Mouse (Mus musculus) telencephalon, adult 2 months (tissue): ENCODE measurements around the gene Kcnn1.

Experiments used
- DNase-seq: peaks from one replicate; pipeline ENCODE4 v3.0.0-alpha.2; 2011; ENCODE audit warnings: low read depth, low spot score

Gene Kcnn1

DNA sequence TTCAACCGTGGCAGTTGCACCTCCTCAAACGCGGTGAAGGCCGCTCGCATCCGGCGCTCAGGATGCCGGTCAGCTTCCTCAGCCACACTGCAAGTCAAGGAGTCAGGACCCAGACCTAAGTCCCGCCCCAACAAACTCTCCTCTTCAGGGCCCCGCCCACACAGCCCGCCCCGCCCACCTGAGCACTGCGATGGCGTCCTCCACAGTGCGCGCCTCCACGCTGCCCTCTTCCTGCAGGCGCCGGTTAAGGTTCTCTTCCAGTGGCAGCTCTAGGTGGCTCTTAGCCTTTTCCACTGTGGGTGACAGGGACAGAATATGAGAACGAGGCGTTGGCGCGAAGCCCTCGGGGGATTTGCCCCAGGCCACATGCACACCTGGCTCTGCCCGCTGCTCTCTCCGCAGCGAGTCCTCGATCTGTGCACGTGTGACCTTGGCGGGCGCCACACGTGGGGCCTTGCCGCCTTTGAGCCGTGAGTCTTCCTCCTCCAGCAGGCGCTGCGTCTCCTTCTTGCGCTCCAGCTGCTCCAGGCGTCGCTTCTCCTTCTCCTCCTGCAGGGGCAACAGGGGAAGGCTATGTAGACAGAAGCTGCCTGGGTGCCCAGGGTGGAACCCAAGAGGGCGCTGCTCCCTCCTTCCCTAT, 5.6 kb upstream of the Kcnn1 start:
- DNase-seq = no peak

DNA sequence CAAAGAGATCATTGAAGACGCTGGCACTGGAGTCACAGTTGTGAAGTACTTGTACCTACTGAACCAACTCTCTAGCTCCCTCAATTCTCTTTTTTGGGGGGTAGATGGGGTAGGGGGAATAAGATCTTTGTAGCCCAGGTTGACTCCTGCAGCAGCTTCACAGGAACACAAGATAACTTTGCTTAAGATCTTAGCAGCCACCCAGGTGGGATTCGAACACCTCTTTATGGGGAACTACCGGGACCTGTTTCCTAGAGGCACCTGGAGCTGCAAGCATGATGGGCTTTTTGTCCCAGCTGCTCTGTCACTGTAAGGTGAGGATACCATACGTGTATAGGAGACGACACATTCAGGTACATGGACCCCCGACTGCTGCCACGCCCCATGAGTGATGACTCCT, 3.5 kb upstream of the Kcnn1 start:
- DNase-seq = no peak

DNA sequence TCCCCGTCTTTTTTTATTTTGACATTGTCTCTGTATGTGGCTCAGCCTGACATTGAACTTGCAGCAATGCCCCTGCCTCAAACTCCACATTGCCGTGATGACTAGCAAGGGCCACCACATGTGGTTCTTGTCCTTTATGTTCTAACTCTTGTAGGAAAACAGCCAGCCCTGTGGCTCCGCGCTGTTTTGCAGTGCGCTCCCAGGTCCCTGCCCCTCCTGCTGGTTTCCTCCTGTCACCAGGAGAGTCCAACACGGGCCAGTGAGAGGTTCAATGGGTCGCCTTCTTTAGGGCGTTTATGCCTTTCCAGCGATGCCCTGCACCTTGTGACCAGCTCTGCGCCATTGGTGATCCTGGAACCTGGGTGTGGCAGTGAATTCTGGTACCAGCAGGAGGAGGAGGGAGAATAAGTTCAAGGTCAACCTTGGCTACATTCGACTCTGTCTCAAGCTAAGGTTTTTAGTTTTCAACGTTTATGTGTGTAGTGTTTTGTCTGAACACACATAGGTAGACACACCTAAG, 3.0 kb upstream of the Kcnn1 start:
- no peak for DNase-seq

DNA sequence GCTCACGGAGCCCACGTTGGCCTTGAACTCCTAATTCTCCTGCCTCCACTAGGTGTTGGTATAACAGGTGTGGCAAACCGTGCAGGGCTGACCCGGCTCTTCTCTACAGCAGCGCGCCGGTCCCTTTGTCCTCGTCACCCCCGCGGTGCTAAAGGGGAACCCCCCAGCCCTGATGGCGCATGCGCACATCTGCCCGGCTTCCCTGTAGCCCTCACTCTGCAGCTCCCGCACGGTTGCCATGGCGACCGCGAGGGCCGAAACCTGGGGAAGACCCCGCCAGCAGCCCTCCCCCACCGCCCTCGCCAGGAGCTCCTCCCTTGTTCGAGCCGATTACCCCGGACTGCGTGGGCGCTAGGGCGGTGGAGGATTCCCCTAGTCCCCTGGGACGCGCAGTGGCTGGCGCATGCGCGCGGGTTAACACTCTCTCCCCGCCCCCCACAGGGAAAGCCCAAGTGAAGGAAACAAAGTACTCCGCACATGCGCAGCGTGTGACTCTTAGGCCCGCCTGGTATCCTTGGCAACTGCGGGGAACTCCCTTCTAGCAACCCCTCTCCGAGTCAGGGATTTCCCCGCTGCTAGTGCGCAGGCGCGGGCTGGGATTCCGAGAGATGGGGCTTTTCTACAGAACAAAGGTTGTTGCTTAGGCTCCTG, 2.4 kb upstream of the Kcnn1 start:
- peak; percentile 97 for DNase-seq

DNA sequence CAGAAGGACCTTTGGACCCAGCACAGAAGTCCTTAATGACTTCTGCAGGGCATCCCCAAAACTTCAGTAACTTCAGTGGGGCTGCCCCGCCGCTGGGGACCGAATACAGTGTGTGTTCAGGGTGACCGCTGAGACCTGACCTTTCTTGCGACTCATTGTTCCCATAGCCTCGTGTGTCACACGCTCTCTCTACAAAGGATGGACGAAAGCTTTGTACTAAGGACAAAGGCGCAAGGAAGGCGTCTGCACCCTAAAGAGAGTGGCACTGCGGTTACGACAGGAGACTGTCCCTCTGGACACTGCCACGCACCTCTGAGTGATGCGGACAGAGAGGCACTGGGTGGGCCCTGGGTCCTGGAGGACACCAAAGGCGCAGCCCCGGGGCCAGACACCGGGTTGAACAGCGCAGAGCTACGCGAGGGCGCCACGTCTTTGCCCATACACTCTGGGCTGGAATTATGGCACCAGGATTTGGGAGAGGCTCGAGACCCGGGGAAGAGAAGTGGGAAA, 1.7 kb upstream of the Kcnn1 start:
- no peak for DNase-seq

DNA sequence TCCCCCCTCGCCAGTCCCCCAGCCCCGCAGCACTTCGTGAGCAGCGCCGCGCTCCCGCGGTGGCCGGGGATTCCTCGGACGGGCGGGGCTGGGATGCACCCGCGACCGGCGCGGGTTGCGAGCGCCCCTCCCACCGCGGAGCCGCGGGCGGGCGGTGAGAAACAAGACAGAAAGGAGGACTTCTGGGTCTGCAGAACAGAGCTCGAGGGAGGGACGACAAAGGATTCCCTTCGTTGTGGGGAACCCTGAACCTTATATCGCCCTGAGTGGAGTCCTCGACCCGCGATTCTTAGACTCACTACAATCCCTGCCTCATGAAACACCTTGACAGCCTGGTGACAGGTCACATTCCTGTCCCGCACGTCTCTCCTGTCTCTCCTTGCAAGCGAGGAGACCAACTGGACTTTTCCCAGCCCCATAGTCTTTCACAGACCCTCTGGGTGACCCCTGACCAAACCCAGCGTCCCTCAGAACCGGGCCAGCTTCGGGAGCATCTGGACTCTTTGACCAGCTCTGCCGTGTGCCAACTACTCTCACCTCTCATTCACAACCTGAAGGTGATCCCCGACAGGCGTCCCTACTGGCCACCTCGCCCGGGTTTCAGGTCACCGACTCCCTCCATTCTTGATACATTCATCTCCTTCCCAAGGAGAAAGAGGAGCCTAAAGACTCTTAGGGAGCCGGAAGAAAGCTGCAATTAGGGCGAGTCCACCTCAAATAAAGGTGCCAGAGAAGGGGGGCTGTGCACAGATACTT, 1.1 kb upstream of the Kcnn1 start:
- DNase-seq = no peak

DNA sequence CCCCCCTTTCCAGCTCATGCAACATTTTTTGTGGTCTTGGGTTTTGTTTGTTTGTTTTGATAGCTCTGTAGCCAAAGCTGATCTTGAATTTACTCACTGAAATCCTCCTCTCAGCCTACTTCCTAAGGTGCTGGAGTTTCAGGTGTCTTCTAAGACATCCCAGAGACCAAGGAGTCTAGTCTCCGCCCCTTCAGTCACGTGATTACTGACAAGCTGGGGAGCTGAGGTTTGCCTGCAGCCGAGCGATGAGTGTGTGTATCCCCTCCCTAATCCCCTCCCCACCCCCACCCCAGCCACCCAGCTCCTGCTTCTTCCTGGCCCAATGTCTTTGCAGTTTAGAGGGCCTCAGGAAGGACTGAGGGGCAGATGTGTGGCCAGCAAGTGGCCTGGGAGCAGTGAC, 5.5 kb downstream of the Kcnn1 start:
- no peak for DNase-seq

DNA sequence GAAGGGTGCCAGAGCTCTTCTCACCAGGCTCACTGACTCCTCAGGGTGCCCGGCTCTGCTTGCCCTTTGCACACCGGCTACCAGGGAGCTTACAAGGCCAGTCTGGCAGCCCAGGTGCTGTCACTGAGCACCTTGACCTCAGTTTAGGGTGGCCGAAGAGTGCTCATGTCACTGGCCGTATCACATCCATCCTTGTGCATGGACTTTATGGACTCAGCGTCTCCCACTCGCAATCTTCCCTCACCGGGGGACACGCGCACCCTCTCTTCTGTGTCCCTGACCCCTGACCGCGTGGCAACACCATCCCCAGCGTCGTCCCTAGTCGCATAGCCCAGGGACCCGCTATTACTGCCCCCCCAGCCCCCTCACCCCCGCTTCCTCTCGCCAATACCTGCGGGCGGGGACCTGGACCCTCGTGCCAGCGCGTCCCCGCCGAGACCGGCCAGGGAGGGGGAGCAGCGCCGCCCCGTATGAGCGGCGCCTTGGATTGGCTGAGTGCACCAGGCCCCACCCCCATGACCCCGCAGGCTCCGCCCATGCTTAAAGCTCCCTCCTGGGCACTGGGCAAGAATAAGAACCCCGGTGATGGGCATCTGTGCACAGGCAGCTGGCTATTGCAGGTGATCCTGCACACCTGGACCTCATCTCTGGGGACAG, 6.4 kb downstream of the Kcnn1 start:
- DNase-seq = peak; percentile 46

DNA sequence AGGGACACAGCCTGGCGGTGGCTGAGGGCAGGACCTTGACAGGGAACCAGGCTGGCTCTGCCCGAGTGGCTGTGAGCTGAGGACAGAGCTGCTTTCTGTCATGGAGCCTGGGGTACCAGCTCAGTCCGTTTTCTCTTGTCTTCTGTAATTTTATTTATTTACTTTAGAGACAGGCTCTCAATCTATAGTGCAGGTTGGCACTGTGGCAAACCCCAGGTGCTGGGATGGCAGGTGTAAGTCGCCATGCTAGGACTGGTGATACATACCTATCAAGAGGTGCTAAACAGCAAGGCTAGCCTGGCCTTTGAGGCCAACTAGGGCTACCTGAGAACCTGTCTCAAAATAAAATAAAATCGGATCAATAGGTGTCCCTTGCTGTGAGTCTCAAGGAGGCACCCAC, 7.0 kb downstream of the Kcnn1 start:
- no peak for DNase-seq

DNA sequence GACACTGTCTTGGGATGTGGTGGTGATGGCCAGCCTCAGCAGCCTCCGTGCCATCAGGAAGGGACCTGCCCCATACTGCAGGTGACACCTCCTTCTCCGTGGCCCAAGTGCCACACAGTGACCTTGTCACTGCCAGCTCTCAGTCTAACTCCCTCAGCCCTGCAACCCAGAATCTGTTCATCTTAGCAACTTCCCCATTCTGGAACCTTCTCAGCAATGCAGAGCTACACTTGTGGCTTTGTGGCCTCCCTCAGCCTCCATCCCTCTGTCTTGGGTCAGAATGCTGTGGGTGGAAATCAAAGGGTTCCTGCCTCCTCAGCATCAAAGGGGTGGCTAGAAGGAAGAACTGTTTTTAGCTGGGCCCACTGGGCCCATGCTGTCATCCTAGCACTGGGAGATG, 9.2 kb downstream of the Kcnn1 start:
- no peak for DNase-seq

DNA sequence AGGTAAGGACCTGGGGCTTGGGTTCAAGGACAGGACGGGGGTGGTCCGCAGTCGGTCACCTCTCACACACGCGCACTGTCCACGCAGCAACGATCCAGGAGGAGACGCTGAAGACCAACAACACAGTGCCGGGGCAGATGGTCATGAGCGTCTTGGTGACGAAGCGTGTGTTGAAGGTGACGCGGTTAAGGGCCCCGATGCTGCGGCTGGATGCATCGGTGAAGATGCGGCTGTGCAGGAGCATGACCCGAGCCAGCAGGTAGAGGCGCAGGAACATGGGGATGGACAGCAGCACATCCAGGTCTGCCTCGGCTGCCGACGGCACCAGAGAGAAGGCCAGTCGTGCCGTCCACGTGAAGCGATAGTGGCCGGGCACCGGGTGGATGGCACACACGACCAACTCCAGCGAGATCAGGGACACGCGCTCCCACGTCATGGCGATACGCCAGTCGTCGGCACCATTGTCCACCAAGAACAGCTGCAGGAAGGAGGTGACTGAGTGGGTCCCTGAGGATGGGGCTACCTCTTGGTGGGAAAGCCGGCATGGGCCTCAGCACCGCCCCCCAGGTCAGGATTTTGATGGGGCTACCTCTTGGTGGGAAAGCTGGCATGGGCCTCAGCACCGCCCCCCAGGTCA, 10.3 kb downstream of the Kcnn1 start:
- DNase-seq = no peak

DNA sequence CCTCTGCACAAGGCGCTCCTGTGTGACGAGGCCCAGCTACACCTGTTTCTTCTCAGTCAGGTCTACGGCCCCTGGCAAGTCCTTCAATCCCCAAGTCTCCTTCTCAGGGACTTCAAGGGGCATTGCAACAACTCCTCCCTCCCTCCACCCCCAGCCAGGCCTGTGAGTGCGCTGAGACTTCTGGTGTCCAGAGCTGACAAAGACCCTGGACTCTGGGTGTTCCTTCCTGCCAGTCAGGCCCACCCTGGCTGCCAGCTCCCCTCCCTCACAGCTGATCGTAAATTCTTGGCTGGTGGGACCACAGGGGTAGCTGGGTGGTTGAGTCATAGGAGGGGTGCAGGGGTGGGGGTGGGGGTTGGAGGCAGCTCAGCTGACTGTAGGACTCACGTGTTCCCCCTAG, 11.2 kb downstream of the Kcnn1 start:
- DNase-seq = no peak

DNA sequence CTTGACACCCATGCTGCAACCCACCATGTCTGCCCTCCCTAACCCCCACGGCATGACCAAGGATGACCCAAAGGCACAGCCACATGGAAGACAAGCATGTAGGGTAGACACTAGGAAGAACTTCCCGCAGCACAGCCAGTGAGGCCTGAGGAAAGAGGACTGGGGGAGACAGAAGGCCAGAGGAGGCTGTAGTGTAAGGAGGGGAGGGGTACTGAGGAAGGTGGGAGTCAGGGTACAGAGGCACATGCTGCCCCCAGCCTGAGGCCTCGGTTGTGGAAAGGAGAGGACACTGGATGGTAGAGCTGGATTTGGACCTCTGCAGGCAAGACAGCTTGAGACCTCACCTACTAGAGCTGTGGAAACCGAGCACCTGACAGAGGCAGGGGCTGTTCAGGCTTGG, 12.1 kb downstream of the Kcnn1 start:
- DNase-seq = no peak

DNA sequence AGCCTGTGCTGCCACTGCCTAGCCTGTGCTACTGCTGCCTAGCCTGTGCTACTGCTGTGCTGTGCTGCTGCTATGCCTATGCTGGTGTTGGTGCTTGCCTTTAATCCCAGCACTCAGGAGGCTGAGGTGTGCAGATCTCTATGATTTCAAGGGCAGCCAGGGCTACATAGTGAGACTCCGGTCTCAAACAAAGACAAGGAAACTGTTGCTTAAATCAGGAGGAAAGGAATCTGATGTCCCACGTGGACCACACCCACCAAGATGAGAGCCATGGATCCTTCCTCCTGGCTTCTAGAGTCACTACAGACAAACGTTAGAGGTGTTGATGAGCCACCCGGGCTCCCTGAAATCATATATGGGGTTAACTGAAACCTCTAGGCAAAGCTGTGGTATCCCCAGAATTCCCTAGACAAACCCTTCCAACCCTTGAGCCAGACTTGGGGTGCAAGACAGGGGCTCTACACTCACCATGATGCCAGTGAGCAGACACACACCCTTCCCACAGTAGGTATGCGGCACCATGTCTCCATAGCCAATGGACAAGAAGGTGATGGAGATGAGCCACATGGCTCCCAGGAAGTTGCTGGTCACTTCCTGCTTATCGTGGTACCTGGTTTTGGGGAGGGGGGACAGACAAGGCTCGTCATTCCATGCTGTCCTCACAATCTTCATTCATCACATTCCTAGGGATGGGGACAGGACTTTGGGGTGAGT, 12.8 kb downstream of the Kcnn1 start:
- DNase-seq = no peak

DNA sequence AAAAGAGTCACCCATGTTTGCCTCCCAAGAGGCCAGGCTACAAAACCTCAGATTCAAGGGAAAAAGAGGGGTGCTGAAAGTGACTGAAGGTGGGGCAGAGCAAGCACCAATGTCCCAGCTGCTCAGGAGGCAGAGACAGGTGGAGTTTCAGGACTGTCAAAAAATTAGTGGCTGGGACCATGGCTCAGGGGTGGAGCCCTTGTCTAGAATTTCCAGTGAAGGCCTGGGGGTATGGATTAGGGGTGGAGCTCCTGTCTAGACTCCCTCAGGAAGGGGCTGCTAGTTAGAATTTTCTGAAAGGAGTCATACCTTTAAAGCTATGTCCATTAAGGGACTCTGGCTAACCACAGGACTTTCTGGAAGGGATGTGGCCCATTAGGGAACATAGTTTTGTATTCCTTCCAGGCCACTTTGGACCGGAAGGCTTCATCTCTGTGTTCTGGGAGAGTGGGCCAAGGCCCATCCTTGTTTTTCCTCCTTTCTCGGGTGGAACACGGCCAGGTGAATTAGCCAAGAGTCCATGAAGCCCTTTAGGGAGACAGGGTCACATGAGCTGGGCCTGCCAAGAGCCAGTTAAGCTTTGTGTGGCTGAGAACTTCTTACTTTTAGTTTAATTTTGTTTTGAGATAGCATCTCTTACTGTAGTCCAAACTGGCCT, 13.6 kb downstream of the Kcnn1 start:
- DNase-seq = no peak

DNA sequence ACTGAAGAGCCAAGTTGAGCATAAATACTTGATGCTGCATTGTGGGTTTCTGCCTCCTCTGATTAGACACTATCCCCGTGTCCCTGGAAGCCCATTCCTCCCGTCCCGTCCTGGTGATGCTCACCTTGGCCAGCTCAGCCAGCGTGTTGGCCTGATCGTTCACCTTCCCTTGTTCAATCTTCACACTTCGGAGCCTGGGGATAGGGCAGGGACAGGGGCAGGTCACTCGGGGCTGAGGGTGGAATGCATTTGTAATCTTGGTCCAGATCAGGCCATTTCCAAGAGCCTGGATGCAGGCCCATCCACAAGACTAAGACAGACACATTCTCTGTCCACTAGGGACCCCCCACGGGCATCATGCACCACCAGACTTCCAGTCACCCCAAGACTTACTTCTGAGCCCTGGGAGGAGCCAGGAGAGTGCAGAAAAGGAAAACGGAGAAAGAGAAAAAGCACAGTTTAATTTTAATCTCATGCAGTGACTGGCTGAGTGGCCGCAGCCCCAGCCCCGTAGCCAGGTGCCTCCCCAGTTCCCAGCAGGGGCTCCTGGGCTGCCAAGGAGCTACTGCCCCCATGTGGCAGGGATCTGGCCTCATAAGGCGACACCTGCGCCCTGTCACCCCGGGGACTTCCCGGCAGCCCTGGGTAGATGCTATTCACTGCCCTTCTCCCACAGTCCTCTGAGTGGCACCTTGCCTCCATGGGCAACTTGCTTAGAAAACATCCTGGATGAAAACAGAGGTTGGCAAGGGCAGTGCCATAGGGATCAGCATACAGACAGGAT, 16.5 kb downstream of the Kcnn1 start:
- DNase-seq = no peak

DNA sequence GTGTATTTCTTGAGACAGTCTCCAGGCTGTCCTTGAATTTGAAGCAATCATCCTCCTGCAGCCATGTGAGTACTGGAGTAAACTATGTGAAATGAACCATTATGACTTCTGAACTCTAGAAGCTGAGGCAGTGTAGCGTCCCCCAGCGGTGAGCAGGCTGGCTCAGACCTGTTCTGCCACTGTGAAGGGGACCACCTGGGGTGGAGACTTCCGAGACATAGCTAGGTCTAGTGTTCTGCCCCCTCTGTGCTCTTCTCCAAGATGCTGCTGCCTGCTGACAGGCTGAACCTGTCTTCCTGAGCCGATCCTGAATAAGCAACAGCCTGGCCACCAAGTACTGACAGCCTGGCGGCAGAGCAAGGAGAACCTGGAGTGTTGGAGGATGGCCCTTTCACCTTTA, 17.9 kb downstream of the Kcnn1 start:
- no peak for DNase-seq

DNA sequence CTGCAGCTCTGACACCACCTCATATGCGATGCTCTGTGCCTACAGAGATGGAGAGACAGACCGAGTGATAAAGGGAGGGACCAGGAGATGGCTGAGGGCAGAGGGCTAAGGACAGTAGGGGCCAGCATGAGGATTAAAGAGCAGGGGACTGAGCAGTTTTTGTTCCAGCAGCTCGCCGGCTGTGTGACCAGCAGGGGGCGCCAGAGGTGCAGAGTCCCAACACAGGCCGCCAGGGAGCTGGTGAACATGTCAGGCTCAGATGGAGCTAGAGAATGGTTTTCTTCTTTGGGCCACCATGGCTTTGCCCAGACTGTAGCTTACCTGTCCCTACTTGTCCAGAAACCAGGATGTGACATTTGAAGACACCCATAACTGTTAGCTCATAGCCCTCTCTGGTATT, 18.5 kb downstream of the Kcnn1 start:
- no peak for DNase-seq

DNA sequence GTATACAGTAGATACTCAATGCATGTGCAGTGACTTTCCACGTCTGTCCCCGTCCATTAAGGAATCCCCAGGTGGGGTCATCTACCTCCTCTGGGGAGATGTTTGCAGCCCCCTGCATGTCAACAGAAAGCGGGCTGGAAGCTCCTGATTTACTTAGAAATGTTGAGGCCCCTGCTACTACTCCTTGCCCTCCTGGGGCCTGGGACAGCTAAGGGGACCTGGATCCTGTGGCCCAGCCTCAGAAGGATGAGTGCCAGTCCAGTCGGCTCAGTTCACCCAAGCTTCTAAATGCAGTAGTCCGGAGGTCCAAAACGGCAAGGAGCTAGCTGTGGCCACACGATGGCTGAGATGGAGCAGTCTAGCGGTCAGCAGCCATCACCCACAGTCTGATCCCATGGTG, 19.1 kb downstream of the Kcnn1 start:
- no peak for DNase-seq
